Mouse (Mus musculus) lung, postnatal 14 days (tissue): ENCODE measurements at regions not wholly inside any gene's neighbourhood (a gene's known extent, or its start where the extent isn't known, plus 50 kb on each side); places are given as distances from the start of the nearest gene placed in this dataset.

Experiments
- DNase-seq: peaks from one replicate; pipeline ENCODE4 v3.0.0; 2021

DNA sequence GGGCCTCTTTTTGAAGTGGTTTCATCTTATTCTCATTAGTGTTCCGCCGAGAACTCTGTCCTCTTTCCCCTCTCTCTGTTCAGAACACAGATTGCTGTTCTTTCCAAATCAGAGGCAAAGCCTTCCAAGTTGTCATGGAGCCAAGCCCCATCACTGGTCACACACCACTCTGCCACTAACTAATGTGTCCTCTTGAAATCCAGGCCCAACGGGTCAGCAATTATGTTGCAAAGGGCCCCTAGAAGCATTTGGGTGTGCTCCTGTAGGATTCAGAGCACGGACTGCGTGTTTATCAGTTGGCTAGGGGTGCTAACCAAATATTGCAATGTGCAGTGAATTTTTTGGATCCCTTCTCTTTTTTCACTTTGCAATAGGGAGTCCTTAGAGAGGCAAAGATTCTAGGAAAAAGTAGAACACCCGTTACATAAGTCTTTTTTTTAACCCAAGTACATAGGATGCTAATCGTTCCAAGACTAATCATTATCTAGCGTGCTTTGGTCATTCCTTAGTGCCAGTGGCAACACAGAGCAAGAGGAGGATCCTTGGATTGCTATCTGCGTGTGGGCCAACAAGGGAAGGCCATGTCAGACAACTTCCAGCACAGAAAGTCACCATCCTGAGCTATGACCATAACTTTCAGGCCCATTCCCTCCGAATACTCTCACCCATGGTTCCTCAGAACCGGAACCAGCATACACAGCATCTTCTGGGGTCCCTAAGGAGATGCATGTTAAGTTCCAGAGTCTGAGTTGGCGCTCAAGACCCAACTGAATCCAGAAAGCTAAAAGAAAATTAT, 99.8 kb upstream of the Cd180 start:
- peak; percentile 82 for DNase-seq

DNA sequence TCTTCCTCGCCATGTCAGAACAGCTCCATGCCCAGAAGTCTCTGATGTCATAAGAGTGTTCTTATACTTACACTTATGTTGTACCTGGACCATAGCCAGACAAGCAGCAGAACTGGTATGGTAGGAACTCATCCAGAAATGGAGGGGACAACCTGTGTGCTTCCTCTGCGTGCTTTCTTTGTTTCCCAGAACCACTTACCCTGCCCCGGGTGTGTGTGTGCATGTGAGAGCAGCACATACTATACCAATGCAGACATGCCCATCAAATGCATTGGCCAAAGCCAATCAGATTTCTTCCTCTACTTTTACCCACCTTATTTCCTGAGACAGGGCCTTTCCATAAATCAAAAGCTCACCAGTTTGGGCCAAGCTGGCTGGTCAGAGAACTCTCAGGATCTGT, 99.2 kb upstream of the Cd180 start:
- peak; percentile 39 for DNase-seq

DNA sequence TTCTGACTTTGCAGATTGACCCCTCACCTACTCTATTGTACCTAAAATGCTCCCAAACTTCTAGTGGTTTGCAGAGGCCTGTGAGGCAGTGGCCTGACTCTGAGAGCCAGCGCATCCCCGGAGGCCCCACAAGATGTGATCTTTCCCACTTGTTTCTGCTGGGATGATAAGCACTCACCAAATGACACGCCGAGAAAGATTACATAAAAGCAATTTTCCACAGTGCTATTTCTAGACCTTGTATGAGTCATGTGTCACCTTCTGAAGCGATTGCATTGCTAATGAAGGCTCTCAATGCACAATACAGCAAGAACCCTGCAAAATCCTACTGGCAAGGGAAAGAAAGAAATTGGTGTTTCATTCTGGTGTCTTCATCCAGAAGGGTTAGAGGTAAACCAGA, 97.8 kb upstream of the Cd180 start:
- no peak for DNase-seq

DNA sequence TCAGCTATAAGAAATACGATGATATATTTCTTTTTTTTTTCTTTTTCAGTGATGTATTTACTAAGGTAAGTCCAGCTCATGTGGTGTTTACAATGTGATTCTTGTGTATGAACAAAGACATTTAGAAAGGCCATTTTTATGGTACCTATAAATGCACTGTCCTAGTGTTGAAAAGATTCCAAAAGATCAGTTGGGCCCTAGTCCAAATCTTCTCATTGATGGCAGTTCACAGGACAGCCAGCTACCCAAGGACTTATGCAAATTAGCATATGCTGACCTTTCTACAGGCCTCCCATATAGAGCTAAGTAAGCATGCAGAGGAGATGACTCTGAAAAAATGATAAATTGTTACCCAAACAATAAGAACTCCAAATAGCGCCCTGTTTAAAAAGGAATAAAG, 97.3 kb upstream of the Cd180 start:
- no peak for DNase-seq

DNA sequence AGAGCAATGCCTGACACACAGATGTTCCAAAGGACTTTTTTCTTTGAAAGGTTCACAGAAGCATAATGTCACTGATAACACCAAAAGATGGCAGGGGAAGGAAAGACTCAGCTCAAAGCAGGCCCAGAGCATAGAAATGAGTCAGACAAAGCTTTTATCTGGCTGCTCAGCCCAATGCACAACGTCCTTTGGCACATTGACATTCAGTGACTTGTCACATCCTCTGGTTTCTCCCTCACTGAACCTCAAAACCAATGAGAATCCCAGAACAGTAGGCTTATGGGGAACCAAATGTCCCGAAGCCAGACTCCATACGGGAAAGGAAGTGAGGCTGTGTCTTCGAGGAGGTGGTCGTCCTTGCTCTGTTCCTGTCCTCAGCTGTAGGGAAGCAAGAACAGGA, 95.2 kb upstream of the Cd180 start:
- DNase-seq: no peak

DNA sequence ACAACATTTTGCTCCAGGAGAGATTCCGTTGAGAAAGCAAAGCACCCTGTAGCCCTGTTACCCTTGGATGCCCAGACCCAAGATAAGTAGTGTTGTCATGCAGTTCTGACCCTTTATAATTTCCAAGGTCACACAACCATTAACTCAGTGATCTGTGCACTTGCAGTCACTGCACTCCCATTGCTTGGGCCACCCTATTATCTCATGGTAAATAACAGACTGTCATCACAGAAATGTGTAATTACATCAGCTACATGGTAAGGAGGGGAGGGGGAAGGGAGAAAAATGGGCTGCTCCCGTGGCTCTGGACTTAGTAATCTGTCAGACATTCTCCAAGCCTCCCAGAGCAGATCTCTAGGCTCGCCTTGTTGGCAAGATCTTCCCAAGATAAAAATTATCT, 93.8 kb upstream of the Cd180 start:
- DNase-seq: no peak

DNA sequence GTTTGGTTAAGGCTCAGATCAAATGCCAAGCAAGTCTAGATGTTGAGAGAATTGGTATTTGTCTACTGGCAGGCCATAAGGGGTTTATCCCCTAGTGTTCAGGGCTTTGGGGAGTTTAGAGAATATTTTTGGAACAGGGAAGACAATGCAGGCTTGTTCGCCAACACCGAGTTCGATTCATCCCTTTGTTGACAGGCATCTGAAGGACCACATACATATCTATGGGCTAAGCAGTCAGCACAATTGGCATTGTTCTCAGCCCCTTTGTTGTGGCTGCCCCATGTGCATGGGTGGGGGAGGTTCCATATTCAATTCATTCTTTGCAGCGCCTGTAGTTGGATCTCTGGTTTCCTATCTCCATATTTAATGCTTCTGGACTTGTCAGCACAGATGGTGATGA, 93.3 kb upstream of the Cd180 start:
- DNase-seq: no peak

DNA sequence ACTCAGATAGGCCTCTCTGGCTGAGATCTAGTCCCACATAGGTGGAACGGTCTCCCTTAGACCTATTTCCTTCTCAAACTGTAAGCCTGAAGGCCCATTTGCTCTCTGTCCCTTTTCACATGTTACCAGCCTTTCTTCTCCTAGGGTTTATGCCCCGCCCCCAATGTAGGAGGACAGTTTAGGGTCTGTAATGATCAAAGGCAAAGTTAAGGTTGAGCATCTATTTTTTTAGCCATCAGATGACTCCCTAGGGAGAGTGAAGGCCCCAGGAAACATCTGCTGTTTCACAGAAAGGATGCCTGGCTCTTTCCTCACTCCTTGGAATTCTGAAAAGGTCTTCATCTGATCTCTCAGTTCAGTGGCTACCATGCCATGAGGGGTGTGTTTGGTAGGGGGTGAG, 68.9 kb upstream of the Cd180 start:
- no peak for DNase-seq

DNA sequence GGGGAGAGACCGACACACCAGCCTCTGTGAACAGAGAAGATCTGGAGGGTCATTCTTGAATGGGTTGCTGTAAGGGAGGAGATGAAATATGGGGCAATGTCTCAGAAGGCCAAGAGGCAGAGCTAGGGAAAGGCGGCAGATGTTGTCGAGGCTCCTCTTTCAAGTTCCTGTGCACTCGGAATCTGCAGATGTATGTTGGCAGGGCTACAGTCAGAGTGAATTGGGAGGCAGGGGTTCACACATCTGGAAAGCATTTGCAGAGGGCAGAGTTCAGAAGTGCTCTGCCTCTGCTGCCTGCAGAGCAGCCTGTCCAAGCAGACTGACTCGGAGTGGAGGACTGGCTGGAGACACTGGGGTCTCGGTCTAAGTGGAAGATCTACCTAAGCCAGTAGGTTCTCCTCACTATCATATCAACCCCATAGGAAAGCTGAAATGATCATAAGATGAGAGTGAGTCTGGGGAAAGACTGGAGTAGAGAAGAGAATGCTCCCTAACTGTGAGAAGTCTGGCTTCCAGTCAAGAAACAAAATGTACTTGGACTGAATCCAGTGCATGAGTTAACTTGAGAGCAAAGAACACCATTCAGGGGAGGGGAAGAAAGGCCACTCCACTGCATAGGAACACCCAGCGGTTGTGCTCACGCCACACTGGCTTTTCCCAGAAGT, 68.1 kb upstream of the Cd180 start:
- DNase-seq: peak; percentile 87

DNA sequence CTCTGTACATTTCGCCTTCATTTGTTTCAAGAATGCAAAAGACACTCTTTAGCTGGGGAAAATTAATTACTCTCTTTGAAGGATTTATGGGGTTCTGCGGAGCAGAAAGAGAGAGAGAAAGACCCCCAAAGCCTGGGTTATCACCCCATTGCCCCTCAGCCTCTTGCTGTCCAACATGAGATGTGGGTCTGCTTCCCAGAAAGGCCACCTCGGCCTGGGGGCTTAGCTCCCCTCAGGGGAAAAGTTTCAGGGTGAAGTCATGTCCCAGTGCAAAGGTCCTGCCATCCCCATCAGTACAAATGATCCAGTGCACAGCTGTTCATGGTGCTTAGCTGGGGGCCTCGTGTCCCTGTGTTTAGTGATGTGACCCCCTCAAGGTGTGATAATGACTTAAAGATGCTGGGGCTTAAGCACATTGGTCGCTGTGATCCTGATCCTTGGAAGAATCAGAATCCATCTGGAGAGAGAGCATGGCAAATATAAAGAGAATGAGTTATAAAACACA, 67.5 kb upstream of the Cd180 start:
- no peak for DNase-seq

DNA sequence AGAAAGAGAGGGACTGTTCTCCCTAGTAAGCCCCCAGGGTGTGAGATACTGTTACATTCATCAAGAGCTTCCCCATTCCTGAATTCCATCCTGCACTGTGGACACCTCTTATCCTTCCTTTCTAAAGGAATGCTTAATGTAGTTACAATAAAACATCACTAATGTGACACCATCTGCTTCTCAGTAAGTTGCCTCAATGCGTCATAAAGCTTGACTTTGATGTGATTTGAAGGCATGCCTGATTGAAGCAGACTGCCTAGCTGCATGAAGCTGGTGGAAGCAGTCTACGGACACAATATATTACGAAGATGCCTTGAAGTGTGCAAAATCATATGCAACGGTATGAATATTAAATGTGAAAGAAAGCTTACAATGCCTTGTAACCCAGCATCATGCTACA, 65.6 kb upstream of the Cd180 start:
- no peak for DNase-seq

DNA sequence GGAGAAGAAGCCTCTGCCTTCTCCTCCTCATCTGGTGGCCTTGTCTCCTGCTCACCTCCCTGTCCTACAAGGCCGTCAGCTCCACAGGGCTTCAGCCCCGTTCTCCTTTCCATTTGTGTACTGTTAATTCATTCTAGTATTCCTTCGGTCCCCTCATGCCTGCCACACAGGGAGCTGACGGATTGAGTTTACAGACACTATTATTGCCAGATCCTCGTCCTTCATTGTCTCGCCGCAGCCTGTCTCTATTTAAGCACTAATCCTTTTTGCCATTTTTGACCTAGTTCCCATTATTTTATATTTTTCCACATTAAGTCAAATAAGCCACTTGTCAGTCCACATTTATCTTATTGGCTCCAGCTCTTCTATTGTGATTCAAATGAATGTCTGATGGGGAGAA, 64.2 kb upstream of the Cd180 start:
- DNase-seq: no peak

DNA sequence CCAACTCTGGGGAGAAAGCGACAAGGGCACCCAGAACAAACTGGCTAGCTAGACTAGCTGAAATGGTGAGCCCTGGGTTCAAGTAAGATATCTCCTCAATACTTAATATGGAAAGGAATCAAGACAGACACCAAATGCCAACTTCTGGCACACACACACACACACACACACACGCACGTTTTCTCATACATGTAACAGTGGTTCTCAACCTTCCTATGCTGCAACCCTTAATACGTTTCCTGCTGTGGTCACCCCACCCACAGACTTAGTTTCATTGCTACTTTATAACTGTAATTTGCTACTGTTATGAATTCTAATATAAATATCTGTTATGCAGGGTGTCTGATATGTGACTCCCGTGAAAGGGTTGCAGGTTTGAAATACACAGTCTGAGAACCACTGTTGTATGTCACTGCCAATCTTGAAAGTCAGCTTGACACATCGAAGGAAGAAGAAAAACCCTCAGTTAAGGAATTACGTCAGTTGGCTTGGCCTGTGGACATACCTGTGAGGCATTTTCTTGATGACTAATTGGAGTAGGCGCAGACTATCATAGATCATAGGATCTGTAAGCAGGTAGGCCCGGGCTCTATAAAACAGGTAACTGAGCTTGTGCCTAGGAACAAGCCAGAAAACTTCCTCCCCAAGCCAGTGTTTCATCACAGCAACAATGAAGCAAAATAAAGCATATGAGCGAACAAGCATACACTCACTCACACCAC, 59.0 kb upstream of the Cd180 start:
- DNase-seq: no peak

DNA sequence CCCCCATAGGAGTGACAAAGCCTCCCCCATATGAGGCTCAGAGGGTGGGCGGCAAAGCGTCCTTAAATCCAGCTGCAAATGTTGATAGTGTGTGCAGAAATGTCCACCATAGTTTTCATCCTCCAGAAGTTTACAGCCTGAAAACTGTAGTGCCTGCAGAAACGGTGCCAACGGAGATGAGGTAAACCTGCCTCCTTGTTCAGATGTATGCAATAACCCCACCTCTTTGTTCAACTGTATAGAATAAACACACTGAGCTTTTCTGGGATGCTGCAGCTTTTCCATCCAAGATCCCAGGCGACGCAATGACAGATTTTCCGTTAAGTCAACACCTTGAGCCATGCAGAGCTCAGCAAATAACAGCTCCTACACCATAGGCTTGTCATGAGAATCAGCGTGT, 57.3 kb upstream of the Cd180 start:
- no peak for DNase-seq

DNA sequence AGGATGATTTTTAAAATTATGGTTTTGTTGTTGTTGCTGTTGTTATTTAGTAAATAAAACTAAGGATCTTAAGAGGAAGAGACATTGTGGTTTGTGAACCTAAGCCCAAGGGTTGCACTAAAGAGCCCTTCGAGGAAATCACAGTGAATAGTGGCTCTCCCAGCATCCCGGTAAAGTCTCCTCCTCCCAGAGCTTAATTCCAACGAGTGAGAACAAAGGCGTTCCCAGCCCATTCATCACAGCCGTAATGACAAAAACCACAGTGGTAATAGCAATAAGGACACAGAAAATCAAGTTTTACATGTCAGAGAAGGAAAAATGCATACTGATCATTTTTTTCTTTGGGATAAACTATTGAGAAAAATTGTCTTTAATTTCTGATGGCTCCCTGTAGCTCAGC, 56.3 kb upstream of the Cd180 start:
- no peak for DNase-seq

DNA sequence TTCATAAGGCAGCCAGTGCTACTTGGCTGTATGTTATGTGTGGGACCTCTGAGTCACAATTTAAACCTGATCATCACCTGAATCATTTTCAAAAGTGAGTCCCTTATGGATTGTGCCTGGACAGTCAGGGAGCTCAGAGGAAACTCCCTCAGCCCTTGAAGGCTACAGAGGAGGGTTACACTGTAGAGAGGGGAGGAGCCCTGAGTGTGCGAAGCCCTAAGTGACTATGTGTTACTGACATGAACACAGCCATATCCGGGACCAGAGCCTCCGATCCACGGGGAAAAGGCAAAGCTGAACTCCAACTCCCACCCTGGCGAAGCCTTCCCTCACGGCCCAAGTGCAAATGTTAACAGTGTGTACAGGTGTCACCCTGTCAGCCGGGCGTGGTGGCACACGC, 53.7 kb upstream of the Cd180 start:
- DNase-seq: no peak

DNA sequence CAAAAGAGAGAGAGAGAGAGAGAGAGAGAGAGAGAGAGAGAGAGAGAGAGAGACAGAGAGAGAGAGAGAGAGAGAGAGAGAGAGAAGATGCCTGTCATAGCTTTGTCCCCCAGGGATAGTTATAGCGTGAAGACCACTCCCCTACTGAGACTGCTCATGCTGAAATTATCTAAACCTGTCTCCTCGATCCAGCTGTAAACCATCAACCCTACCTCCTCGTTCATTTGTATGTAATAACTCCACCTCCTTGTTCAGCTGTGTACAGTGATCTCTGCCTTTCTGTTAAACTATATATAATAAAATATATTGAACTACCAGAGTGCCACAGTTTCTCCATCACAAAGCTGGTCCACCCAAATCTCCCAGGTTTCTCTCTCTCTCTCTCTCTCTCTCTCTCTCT, 53.2 kb upstream of the Cd180 start:
- DNase-seq: no peak
